Mouse (Mus musculus): Measurements from ENCODE around the gene Cdc123. TPM values are rescaled to one million over a fixed set of nuclear protein-coding genes. Genes with fewer than 3 reads are reported as not detected.
"Not testable (repeated sequence)": the region's sequence is repeated elsewhere in the genome, so short reads cannot be mapped to it uniquely, and the experiment has no call there.

Cdc123 gene
- polyA plus RNA-seq, 1 experiment from 2014 or later, result 184 TPM

- H3K9me3 ChIP-seq (ENCODE audit: control insufficient read depth, low read length), result no peaks in the 10 kb centered on the region
- WGBS, result 83% methylated on average over 5 of the region's 5 CpGs
- no peak for ATAC-seq (ENCODE audit: low FRiP score, low TSS enrichment)
Observed at GRCm38 (mm10) chr2:5811235-5811782, 33.7 kb downstream of the Cdc123 start.

GRCm38 (mm10) chr2:5810036-5810718, 34.8 kb downstream of the Cdc123 start:
- Histone ChIP-seq H3K27ac (replicated peaks) (no peak overlapping the region), H3K27me3 (ENCODE audit: control insufficient read depth, insufficient read depth, low read length) (no peaks in the 10 kb centered on the region), H3K4me2 (replicated peaks; ENCODE audit: low read depth) (no peak overlapping the region), H3K4me3 (ENCODE audit: low read depth, low read length) (no peak overlapping the region), H3K4me1 (replicated peaks; ENCODE audit: control insufficient read depth, insufficient read depth) (no peaks in the 10 kb centered on the region), H3K36me3 (ENCODE audit: control insufficient read depth, insufficient read depth, low read length) (peaks cover 13% of the 10 kb centered on the region), H3K9ac (ENCODE audit: low read length) (no peak overlapping the region), H3K9me3 (ENCODE audit: control insufficient read depth, low read length) (no peaks in the 10 kb centered on the region)
- TF ChIP-seq CTCF (IDR thresholded peaks at IDR 0.05; ENCODE audit: low read depth) (no peak), EP300 (optimal IDR thresholded peaks at IDR 0.05) (no peak)
- ATAC-seq (ENCODE audit: low FRiP score, low TSS enrichment) (no peak), DNase-seq (ENCODE audit: low spot score) (no peak)
- 90% methylated on average over 5 of the region's 5 CpGs for whole genome bisulfite sequencing

More at GRCm38 (mm10) chr2:5811235-5811782, 33.7 kb downstream of the Cdc123 start:
- Histone ChIP-seq H3K27me3 (ENCODE audit: control insufficient read depth, insufficient read depth, low read length) (no peaks in the 10 kb centered on the region), H3K4me3 (ENCODE audit: low read depth, low read length) (no peak overlapping the region), H3K9ac (ENCODE audit: low read length) (no peak overlapping the region), H3K4me1 (replicated peaks; ENCODE audit: control insufficient read depth, insufficient read depth) (no peaks in the 10 kb centered on the region), H3K4me2 (replicated peaks; ENCODE audit: low read depth) (no peak overlapping the region), H3K27ac (replicated peaks) (no peak overlapping the region), H3K36me3 (ENCODE audit: control insufficient read depth, insufficient read depth, low read length) (peaks cover 15% of the 10 kb centered on the region)
- DNase-seq (ENCODE audit: low spot score), result no peak
- TF ChIP-seq CTCF (IDR thresholded peaks at IDR 0.05; ENCODE audit: low read depth) (no peak), EP300 (optimal IDR thresholded peaks at IDR 0.05) (no peak)

GRCm38 (mm10) chr2:5806201-5806600, 38.8 kb downstream of the Cdc123 start:
- H3K36me3 ChIP-seq (ENCODE audit: control insufficient read depth, insufficient read depth, low read length); H3K9me3 ChIP-seq (ENCODE audit: control insufficient read depth, low read length); H3K4me2 ChIP-seq (replicated peaks; ENCODE audit: low read depth); H3K4me1 ChIP-seq (replicated peaks; ENCODE audit: control insufficient read depth, insufficient read depth); ATAC-seq (ENCODE audit: low FRiP score, low TSS enrichment); DNase-seq (ENCODE audit: low spot score); H3K27me3 ChIP-seq (ENCODE audit: control insufficient read depth, insufficient read depth, low read length); H3K9ac ChIP-seq (ENCODE audit: low read length); H3K4me3 ChIP-seq (ENCODE audit: low read depth, low read length); H3K27ac ChIP-seq (replicated peaks): not testable (repeated sequence)
- 81% methylated on average over 3 of the region's 3 CpGs for WGBS
- TF ChIP-seq CTCF (IDR thresholded peaks at IDR 0.05; ENCODE audit: low read depth), result peak; percentile 70

GRCm38 (mm10) chr2:5805228-5805627, 39.7 kb downstream of the Cdc123 start:
- Histone ChIP-seq H3K9me3 (ENCODE audit: control insufficient read depth, low read length) (no peaks in the 10 kb centered on the region), H3K27ac (replicated peaks) (no peak overlapping the region), H3K36me3 (ENCODE audit: control insufficient read depth, insufficient read depth, low read length) (no peaks in the 10 kb centered on the region; the same call in 1 of the 2 replicates), H3K9ac (ENCODE audit: low read length) (no peak overlapping the region), H3K4me3 (ENCODE audit: low read depth, low read length) (no peak overlapping the region), H3K4me2 (replicated peaks; ENCODE audit: low read depth) (no peak overlapping the region), H3K4me1 (replicated peaks; ENCODE audit: control insufficient read depth, insufficient read depth) (no peaks in the 10 kb centered on the region), H3K27me3 (ENCODE audit: control insufficient read depth, insufficient read depth, low read length) (no peaks in the 10 kb centered on the region)
- DNase-seq (ENCODE audit: low spot score) (no peak), ATAC-seq (ENCODE audit: low FRiP score, low TSS enrichment) (no peak)
- 84% methylated on average over 7 of the region's 7 CpGs for WGBS
- TF ChIP-seq CTCF (IDR thresholded peaks at IDR 0.05; ENCODE audit: low read depth) (no peak), EP300 (optimal IDR thresholded peaks at IDR 0.05) (no peak)

GRCm38 (mm10) chr2:5804440-5805045, 40.4 kb downstream of the Cdc123 start:
- 89% methylated on average over 6 of the region's 6 CpGs for WGBS
- DNase-seq (ENCODE audit: low spot score), result no peak
- no peaks in the 10 kb centered on the region; the same call in 1 of the 2 replicates for H3K36me3 ChIP-seq (ENCODE audit: control insufficient read depth, insufficient read depth, low read length)
- H3K27me3 ChIP-seq (ENCODE audit: control insufficient read depth, insufficient read depth, low read length), result no peaks in the 10 kb centered on the region
- no peak overlapping the region for H3K9ac ChIP-seq (ENCODE audit: low read length)
- ATAC-seq (ENCODE audit: low FRiP score, low TSS enrichment), result no peak
- TF ChIP-seq EP300 (optimal IDR thresholded peaks at IDR 0.05), result no peak
- TF ChIP-seq CTCF (IDR thresholded peaks at IDR 0.05; ENCODE audit: low read depth), result no peak
- no peak overlapping the region for H3K27ac ChIP-seq (replicated peaks)
- no peaks in the 10 kb centered on the region for H3K4me1 ChIP-seq (replicated peaks; ENCODE audit: control insufficient read depth, insufficient read depth)
- H3K4me3 ChIP-seq (ENCODE audit: low read depth, low read length), result no peak overlapping the region
- no peaks in the 10 kb centered on the region for H3K9me3 ChIP-seq (ENCODE audit: control insufficient read depth, low read length)
- H3K4me2 ChIP-seq (replicated peaks; ENCODE audit: low read depth), result no peak overlapping the region

Data from stomach, postnatal 0 days (tissue).